ENCODE assay signal across 11 mouse cellular contexts in the genomic region with DNA sequence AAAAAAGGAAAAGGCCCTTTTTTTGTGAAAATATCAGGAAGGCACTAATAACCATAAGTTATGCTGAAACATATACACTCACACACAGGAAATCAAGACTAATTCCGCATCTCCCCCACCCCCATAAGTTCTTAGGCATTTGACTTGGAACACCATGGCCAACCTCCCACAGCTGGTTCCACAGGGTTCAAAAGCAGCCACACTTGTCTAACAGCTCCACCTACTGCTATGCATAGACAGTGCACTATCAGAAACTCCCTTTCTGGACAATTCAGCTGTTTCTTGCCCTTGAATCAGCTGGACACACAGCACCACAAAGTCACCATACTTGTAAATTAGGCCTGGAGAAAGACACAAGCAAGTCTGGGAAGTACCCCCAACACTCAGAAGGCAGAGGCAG. TPM values are rescaled to one million over a fixed set of nuclear protein-coding genes. Genes with fewer than 3 reads are reported as not detected.
A peak's percentile ranks its signal among the peaks of the same experiment; 100 is the strongest.
DNase-seq lines count a peak whose midpoint lies in the region; ATAC-seq and TF ChIP-seq lines count a peak whose summit lies in the region.
"Had no signal": no experiment of that assay in that cellular context is flagged by ENCODE, and none has a peak within 500 bp of the region (broad histone marks: within the 10 kb centered on the region; RNA-seq: fewer than 3 reads in every experiment).

No protein-coding gene starts in this region.

- H3K4me3 ChIP-seq in liver, embryonic 14.5 days (ENCODE audit: insufficient read depth in 1 of 2, low read depth in 2 of 2, low read length in 2 of 2): no peak overlapping the region
- H3K4me3 ChIP-seq in liver, embryonic 12.5 days: no peak overlapping the region
- H3K4me3 ChIP-seq in G1E (ENCODE audit: low read depth, low read length): no peak overlapping the region
- H3K4me3 ChIP-seq: hindbrain, embryonic 15.5 days; lung, embryonic 15.5 days had no signal

- no peak for TF ChIP-seq EP300 in liver, embryonic 14.5 days (IDR thresholded peaks at IDR 0.05; ENCODE audit: low read depth)

- H3K27ac ChIP-seq in liver, embryonic 14.5 days: no peak overlapping the region
- H3K27ac ChIP-seq in liver, embryonic 12.5 days: no peak overlapping the region
- H3K27ac ChIP-seq: hindbrain, embryonic 15.5 days; lung, embryonic 15.5 days had no signal

- ATAC-seq in liver, embryonic 14.5 days (ENCODE audit: insufficient read depth): no peak
- ATAC-seq in liver, embryonic 12.5 days: no peak
- peak; percentile 62 for ATAC-seq in G1E (ENCODE audit: extremely low read depth, insufficient number of reproducible peaks, low FRiP score, poor library complexity, severe bottlenecking)
- ATAC-seq in megakaryocyte, adult 5-6 weeks (ENCODE audit: poor library complexity, severe bottlenecking): peak; percentile 43; the same call in 1 of the 2 replicates

- peak; percentile 54 for TF ChIP-seq CTCF in liver, embryonic 14.5 days (IDR thresholded peaks at IDR 0.05; ENCODE audit: low read depth)
- 0 out of 2 replicates have a peak, but pooled peaks have one; percentile 5 for TF ChIP-seq CTCF in G1E (IDR thresholded peaks at IDR 0.05; ENCODE audit: low read depth, low read length)

- no peaks in the 10 kb centered on the region for H3K4me1 ChIP-seq in liver, embryonic 14.5 days (replicated peaks; ENCODE audit: control insufficient read depth in 2 of 2, insufficient read depth in 2 of 2, low read length in 1 of 2)
- H3K4me1 ChIP-seq in liver, embryonic 12.5 days: no peaks in the 10 kb centered on the region
- no peaks in the 10 kb centered on the region; the same call in 1 of the 2 replicates for H3K4me1 ChIP-seq in G1E (ENCODE audit: insufficient read depth, low read depth, low read length)
- H3K4me1 ChIP-seq: hindbrain, embryonic 15.5 days; lung, embryonic 15.5 days had no signal

- no peaks in the 10 kb centered on the region for H3K9me3 ChIP-seq in liver, embryonic 14.5 days (ENCODE audit: control insufficient read depth, low read length)
- no peaks in the 10 kb centered on the region for H3K9me3 ChIP-seq in liver, embryonic 12.5 days (replicated peaks)
- no peaks in the 10 kb centered on the region for H3K9me3 ChIP-seq in G1E (replicated peaks)
- H3K9me3 ChIP-seq: hindbrain, embryonic 15.5 days; lung, embryonic 15.5 days had no signal

- H3K9ac ChIP-seq in liver, embryonic 14.5 days (replicated peaks): no peak overlapping the region
- no peak overlapping the region for H3K9ac ChIP-seq in liver, embryonic 12.5 days
- H3K9ac ChIP-seq: hindbrain, embryonic 15.5 days; lung, embryonic 15.5 days had no signal

- no peak for DNase-seq in liver, embryonic 14.5 days (ENCODE audit: low read depth in 3 of 3, low spot score in 3 of 3)
- DNase-seq in G1E (ENCODE audit: low spot score): no peak
- peak; percentile 48 for DNase-seq in embryo, embryonic 10.5 days (ENCODE audit: low spot score)
- no peak for DNase-seq in natural killer cell, adult 2 months (ENCODE audit: low spot score in 2 of 2)
- DNase-seq in cerebellum, adult 8-10 months: no peak
- no peak for DNase-seq in left cerebral cortex, postnatal 10 days (ENCODE audit: extremely low spot score in 1 of 2, low spot score in 2 of 2)
- DNase-seq: adrenal gland, postnatal 14 days had no signal

- H3K27me3 ChIP-seq in liver, embryonic 14.5 days (ENCODE audit: control insufficient read depth, insufficient read depth, low read length): no peaks in the 10 kb centered on the region
- no peaks in the 10 kb centered on the region for H3K27me3 ChIP-seq in liver, embryonic 12.5 days (replicated peaks)
- H3K27me3 ChIP-seq in G1E (ENCODE audit: insufficient read depth, low read length): no peaks in the 10 kb centered on the region
- H3K27me3 ChIP-seq: hindbrain, embryonic 15.5 days; lung, embryonic 15.5 days had no signal

- H3K36me3 ChIP-seq in liver, embryonic 14.5 days (replicated peaks; ENCODE audit: control insufficient read depth, insufficient read depth, low read depth): peaks cover 59% of the 10 kb centered on the region
- peaks cover 97% of the 10 kb centered on the region for H3K36me3 ChIP-seq in liver, embryonic 12.5 days
- peaks cover 84% of the 10 kb centered on the region for H3K36me3 ChIP-seq in G1E (replicated peaks)

- no peak overlapping the region for H3K4me2 ChIP-seq in liver, embryonic 14.5 days (ENCODE audit: low read depth)
- no peak overlapping the region for H3K4me2 ChIP-seq in liver, embryonic 12.5 days
- H3K4me2 ChIP-seq: hindbrain, embryonic 15.5 days; lung, embryonic 15.5 days had no signal

- intact Hi-C loops in left cerebral cortex, postnatal 10 days (cut with DNase I): no loop called here

- 74% methylated on average over 1 of the region's 1 CpGs for WGBS in liver, embryonic 14.5 days (ENCODE audit: insufficient replicate concordance)
- 79% methylated on average over 1 of the region's 1 CpGs for WGBS in liver, embryonic 12.5 days (ENCODE audit: insufficient replicate concordance)

RNA-seq across cellular contexts. Expression of gene Vps13d, which starts 33.6 kb away (rescaled TPM):
- 3.9 and 7.1 TPM in 2 replicates for polyA plus RNA-seq in liver, embryonic 14.5 days (2012; rRNA removed)
- polyA plus RNA-seq in liver, embryonic 14.5 days (2014; fragmentation: Nextera tagmentation; extraction: Ambion mirVana): 4.8 and 5.3 TPM in 2 replicates
- polyA plus RNA-seq in liver, embryonic 12.5 days (2016; fragmentation: Nextera tagmentation; extraction: Ambion mirVana): 3.5 and 3.9 TPM in 2 replicates
- total RNA-seq in G1E (2014; fragmentation: Nextera tagmentation): 38.8 and 38.9 TPM in 2 replicates
- total RNA-seq in G1E (2017): 27.6 and 34.7 TPM in 2 replicates
- polyA plus RNA-seq in G1E (2012): 4.5 and 7.7 TPM in 2 replicates
- total RNA-seq in megakaryocyte, adult 5-6 weeks (2015): 22.2 and 24.0 TPM in 2 replicates
- 40.0 and 59.4 TPM in 2 replicates for total RNA-seq in megakaryocyte, adult 5-6 weeks (2017)
- 10 to 100 TPM; 52.8 to 53.6 TPM for total RNA-seq in left cerebral cortex, postnatal 10 days (2021)

Comparison
In these comparisons a context has a peak if more than half of its experiments do, and no peak if none do; other contexts are left out.
1. ATAC-seq: peak in G1E (single experiment) and megakaryocyte, adult 5-6 weeks (single experiment); none in liver, embryonic 14.5 days (single experiment) and liver, embryonic 12.5 days (single experiment).